Mouse (Mus musculus): Measurements from ENCODE around the gene Ripor2.
"Not testable (repeated sequence)": the region's sequence is repeated elsewhere in the genome, so short reads cannot be mapped to it uniquely, and the experiment has no call there.

The Ripor2 gene

GRCm38 (mm10) chr13:24761403-24762227 lies 179.6 kb downstream of the Ripor2 start, which contains the start of gene Gmnn:
Gmnn (minus strand) TSS chr13:24761923.
- DNase-seq (ENCODE audit: low spot score) = peak; percentile 36

DNA sequence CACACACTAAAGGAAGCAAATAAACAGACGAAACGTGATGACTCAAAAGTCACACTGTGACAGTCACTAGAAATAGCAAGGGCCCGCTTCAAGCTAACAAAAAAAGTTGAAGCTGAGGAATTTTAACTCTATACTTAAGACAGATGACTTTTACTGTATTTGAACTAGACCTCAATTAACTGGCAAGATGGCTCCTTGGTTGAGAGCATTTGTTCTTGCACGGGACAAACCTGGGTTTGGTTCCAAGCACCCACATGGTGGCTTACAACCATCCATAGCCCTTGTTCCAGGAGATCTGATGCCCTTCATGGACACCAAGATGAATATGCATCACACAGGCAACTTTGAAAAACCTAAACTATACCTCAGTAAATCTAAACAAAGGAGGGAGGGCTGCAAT lies 180.3 kb downstream of the Ripor2 start:
- no peak for DNase-seq (ENCODE audit: low spot score)

- not testable (repeated sequence) for DNase-seq (ENCODE audit: low spot score)
These were observed 185.8 kb downstream of the Ripor2 start for GRCm38 (mm10) chr13:24767809-24768208.

DNA sequence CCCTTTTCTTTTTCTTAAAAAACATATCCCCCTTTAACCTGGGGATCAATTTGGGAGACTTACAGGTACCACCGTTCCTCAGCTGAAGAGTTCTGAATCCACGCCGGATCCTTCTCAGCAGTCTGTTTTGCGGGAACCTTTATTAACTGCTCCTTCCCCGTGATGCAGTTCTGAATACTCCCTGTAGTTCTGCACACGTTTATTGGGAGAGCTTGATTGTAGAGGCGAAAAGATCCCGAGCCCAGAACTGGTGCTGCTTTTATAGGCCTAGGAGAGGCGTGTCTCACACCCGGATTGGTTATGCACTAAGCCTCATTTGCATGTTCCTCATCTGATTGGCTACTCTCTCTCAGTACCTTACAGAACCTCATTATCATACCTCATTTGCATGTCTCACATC lies 189.5 kb downstream of the Ripor2 start:
- not testable (repeated sequence) for DNase-seq (ENCODE audit: low spot score)

DNA sequence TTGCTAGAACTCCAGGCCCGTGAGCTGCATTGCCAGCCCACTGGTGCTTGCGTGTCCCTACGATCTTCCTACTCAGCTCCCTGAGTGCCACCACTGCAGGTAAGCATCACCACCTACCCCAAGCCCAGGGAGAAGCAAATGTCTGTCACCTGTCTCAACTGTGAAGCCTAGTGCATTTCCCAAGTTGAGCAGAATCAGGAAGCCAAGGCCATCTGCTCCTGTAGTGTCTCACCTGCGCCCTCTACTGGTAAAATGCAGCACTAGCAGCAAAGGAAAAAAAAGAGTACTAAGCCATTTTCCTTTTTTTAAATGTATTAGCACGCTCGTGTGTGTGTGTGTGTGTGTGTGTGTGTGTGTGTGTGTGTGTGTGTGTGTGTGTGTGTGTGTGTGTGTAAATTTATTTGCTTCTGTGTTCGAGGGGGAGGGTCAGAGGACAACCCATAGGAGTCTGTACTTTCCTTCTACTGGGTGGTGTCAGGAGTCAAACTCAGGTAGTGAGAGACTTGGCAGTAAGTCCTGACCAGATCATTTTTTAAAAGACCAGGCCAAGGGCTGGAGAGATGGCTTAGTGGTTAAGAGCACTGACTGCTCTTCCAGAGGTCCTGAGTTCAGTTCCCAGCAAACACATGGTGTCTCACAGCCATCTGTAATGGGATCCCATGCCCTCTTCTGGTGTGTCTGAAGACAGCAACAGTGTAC lies 194.3 kb downstream of the Ripor2 start:
- no peak for DNase-seq (ENCODE audit: low spot score)

- DNase-seq (ENCODE audit: low spot score) = no peak
These were observed 196.0 kb downstream of the Ripor2 start for GRCm38 (mm10) chr13:24778026-24778425.

GRCm38 (mm10) chr13:24778706-24779380 lies 196.9 kb downstream of the Ripor2 start:
- no peak for DNase-seq (ENCODE audit: low spot score)

DNA sequence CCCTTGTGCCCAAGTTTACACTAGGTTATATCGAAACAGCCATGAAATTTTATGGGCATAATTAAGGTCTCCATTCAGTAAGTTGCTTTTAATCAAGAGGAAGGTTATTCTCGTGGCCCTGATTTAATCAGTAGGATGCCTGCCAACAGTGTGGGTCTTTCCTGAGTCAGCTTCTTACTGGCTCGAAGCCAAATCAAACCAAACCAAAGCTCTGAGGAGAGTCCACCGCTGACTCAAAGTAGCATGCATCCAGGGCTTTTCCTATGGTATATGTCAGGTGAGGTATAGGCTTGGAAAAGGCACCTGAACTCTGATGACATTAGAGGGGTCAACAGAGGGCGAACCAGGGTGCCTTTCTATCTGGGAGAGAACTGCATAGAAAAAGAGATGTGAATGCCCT lies 199.9 kb downstream of the Ripor2 start:
- DNase-seq (ENCODE audit: low spot score) = no peak
